Mouse (Mus musculus) left cerebral cortex, postnatal 25 days (tissue): Measurements from ENCODE around the gene Accs. TPM values are rescaled to one million over a fixed set of nuclear protein-coding genes. Genes with fewer than 3 reads are reported as not detected.

ENCODE experiments used
- DNase-seq, 2 experiments: peaks; one replicate each; pipeline ENCODE4 v3.0.0; 2022; ENCODE audit warnings: low spot score in 2 of 2, mixed read lengths in 1 of 2
- intact Hi-C: fragments of 180-260 bp; cut with DNase I; formaldehyde crosslinking; loops from one replicate; pipeline ENCODE4 v1.15.1; 2025
- total RNA-seq, 2 experiments: library from RNA; stranded (reverse); gene quantifications; 2 replicates each; pipeline ENCODE4 v1.2.3; 2021

The Accs gene
- total RNA-seq, 2 experiments from 2014 or later = 2.4 to 3.6 TPM

- no peak for DNase-seq
- intact Hi-C loops = no loop called here
These were observed 18.8 kb upstream of the Accs start for GRCm38 (mm10) chr2:93868566-93868965.

GRCm38 (mm10) chr2:93863229-93863628, 13.5 kb upstream of the Accs start:
- no peak for DNase-seq
- intact Hi-C loops = no loop called here

- intact Hi-C loops = no loop called here
These were observed 9.1 kb upstream of the Accs start for GRCm38 (mm10) chr2:93858845-93859244.

GRCm38 (mm10) chr2:93851303-93851702, 1.6 kb upstream of the Accs start:
- intact Hi-C loops = no loop called here
- DNase-seq = no peak

More at GRCm38 (mm10) chr2:93858845-93859244, 9.1 kb upstream of the Accs start:
- DNase-seq = no peak

GRCm38 (mm10) chr2:93850317-93850944, 688 bp upstream of the Accs start:
- DNase-seq = no peak
- intact Hi-C loops = no loop called here

GRCm38 (mm10) chr2:93841349-93841748, 8.4 kb downstream of the Accs start:
- no peak for DNase-seq
- intact Hi-C loops = no loop called here

- no peak for DNase-seq
- intact Hi-C loops = no loop called here
These were observed 9.6 kb downstream of the Accs start for GRCm38 (mm10) chr2:93840109-93840508.

GRCm38 (mm10) chr2:93838931-93839330, 10.8 kb downstream of the Accs start:
- no peak for DNase-seq
- intact Hi-C loops = no loop called here

GRCm38 (mm10) chr2:93836232-93836785, 13.4 kb downstream of the Accs start:
- intact Hi-C loops = no loop called here
- DNase-seq = no peak

- no peak for DNase-seq
- intact Hi-C loops = no loop called here
These were observed 14.1 kb downstream of the Accs start for GRCm38 (mm10) chr2:93835596-93835995.

GRCm38 (mm10) chr2:93823519-93823918, 26.2 kb downstream of the Accs start:
- DNase-seq = peak; percentile 76 to 83

GRCm38 (mm10) chr2:93822045-93822749, 27.5 kb downstream of the Accs start, which contains the start of gene Ext2:
Ext2 (minus strand) TSS chr2:93822568.
- intact Hi-C loops = no loop called here
- DNase-seq = peak; percentile 89 to 93

More at GRCm38 (mm10) chr2:93823519-93823918, 26.2 kb downstream of the Accs start:
- intact Hi-C loops = no loop called here

- no peak for DNase-seq
- intact Hi-C loops = no loop called here
These were observed 32.0 kb downstream of the Accs start for GRCm38 (mm10) chr2:93817791-93818190.

GRCm38 (mm10) chr2:93813343-93813742, 36.4 kb downstream of the Accs start:
- intact Hi-C loops = no loop called here
- no peak for DNase-seq

- DNase-seq = peak in 1 of 2 experiments; percentile 43
These were observed 37.9 kb downstream of the Accs start for GRCm38 (mm10) chr2:93811812-93812211.

GRCm38 (mm10) chr2:93809931-93810330, 39.8 kb downstream of the Accs start:
- intact Hi-C loops = no loop called here
- no peak for DNase-seq

More at GRCm38 (mm10) chr2:93811812-93812211, 37.9 kb downstream of the Accs start:
- intact Hi-C loops = no loop called here

GRCm38 (mm10) chr2:93808071-93808470, 41.7 kb downstream of the Accs start:
- no peak for DNase-seq
- intact Hi-C loops = no loop called here

GRCm38 (mm10) chr2:93807440-93807839, 42.3 kb downstream of the Accs start:
- no peak for DNase-seq
- intact Hi-C loops = no loop called here

- DNase-seq = no peak
- intact Hi-C loops = no loop called here
These were observed 43.1 kb downstream of the Accs start for GRCm38 (mm10) chr2:93806487-93807201.

GRCm38 (mm10) chr2:93805523-93805922, 44.2 kb downstream of the Accs start:
- DNase-seq = no peak
- intact Hi-C loops = no loop called here
